Mouse (Mus musculus): ENCODE results near the gene Tex45. TPM values are rescaled to one million over a fixed set of nuclear protein-coding genes. Genes with fewer than 3 reads are reported as not detected.

Gene Tex45
- under 1 TPM; 0.22 to 0.26 TPM for total RNA-seq (2023)

DNA sequence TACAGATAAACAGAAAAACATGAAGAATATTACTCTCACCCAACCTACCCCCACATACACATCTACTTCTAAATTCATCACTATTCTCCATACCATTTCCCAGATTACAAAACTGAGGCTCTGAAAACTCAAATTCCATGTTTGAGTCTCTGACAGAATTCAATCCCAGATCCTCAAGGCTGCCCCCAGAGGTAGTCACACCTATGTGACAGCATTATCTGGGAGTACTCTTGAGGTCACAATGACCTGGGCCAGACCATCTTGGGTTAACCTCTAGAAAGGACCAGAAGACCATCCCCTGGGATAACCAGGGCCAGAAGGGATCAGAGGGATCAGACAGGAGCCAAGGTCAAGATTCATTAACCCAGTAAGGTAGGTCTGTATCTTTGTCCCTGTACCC, at the start of gene Tex45:
Gene Tex45, plus strand, starts transcription at position 301 of the 400 bp plus-strand sequence.

DNA sequence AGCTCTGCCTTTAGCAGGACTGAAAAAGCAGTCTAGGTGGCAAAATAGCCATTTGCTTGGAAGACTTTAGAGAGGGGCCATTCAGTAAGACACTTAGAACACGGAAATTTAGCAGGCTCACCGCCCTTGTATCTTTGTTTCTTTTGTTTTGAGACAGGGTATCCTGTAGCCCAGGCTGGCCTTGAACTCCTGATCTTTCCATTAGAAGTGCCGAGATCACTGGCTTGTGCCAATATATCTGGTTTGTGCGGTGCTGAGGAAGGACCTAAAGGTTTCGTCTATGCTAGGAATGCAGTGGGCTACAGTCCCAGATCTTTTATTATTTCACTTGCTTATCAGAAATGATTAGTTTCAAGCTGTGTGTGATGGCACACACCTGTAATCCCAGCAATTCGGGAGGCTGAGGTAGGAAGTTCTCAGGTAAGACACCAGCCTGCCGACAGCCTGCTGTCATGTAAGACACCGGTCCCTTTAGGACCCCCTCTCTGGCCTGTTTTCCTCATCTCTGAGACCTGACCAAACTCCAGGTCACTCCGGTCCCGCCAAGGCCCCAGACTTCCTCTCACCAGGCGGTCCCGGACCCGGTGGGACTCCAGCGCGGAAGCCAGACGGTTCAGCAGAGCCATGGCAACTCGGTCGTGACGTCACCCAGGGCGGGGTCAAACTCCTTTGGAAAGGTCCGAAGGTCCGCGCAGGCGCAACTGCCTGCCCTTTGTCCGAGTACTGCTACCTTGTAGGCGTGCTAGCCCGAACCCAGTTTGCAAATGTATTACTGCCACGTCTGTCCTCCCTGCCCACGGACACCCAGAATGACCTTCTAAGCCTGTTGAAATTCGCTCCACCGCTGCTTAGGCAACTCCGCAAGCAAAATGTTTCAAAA, 3.4 kb upstream of the Tex45 start, which contains the start of gene Pex11g:
Gene Pex11g, minus strand, starts transcription at position 675 of the 880 bp plus-strand sequence.

DNA sequence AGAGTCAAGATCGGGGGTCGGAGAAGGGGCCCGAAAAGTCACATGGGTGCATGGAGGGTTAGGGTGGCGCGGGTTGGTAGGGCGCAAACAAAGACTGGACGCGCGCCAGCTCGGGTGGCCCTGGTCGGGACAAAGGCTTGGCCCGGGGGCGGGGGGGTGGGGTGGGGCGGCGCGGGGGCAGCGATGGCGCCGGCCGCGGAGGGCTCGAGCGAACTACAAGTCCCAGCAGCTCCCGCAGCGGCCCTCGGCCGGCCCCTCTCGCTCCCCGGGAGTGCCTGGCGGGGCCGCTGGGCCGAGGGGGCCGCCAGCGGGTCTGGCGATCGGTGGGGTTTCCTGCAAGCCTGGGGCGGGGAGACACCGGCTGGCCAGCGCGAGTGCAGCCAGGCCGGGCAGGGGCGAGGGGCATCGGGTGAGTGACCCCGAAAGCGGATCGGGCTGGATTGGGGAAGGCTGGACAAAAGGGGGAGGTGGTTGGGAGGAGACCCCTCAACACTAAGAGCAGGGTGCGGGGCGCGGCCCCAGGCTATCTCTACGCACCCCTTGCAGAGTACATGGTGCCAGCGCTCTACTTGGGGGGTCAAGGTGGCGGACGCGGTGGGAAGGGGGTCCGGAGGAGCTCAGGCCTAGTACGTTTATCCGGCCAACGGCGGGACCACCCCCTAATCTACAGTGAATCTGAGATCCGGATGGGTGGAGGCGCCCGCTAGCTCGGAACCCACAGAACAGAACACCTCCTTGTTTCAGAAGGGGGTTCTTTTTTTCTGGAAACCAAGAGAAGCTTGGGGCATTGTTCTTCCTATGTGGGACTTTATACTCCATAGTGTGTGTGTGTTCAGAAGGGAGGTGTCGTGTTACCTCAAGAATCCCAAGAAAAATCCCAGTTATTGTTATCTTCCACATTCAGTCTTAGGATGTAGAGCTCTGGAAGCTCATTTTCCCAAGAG, 22.5 kb downstream of the Tex45 start, which contains the start of gene Zfp358:
Gene Zfp358, plus strand, starts transcription at position 238 of the 944 bp plus-strand sequence.

DNA sequence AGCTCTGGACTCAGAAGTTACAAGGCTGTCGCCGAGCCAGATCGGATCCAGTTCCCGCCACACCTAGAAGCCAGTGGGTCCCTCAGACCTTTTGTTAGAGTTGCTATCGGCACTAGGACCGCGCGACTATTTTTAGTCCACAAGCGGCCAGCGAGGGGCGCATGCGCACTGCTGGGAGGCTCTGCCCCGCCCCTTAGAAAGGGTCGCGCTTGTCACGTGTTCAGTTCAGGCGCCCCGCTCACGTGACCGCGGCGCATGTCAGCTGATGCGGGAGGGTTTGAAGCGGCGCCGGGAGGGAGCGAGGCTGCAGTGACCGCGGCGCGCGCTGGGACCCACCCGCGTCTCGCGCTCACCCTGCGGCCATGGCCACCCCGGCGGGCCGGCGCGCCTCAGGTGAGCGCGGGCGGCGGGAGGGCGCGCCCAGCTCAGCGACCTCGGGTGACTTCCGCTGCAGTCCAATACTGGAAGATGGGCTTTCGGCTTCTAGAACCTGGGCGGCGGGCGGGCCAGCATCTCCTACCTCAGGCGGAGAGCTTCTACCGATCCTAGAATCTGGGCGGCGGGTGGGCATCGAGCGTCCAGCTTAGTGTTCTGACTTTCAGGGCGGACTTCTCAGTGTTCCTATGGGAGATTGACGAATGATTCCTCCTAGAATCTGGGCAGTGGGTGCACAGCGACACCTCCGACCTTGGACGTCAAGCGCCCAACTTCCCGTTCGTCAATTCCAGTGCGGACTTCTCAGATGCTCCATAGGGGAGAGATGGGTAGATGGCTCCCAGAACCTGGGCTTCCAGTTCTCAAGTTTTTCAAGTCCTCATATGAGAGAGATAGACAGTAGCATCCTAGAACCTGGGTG, 29.8 kb downstream of the Tex45 start, which contains the start of gene Mcoln1:
Gene Mcoln1, plus strand, starts transcription at position 223 of the 856 bp plus-strand sequence.

DNA sequence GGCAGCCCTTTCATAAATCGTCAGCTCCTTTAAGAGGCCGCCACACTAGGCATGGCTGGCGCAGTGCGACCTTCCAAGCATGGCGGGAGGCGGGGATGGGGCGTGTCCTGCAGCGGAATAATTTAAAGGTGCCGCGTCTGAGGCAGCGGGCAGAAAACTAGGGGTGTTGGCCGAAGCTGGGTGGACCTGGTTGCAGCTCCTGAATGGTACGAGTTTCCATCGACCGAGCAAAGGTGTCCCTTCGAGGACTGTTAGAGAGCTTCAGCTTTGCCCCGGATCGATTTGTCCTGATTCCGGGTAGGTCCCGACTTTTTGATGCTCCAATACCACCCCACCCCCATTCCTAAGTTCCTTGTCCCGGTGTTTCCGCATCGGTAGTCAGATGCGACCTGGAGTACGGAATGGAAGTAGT, 44.6 kb downstream of the Tex45 start, which contains the start of gene Pnpla6:
Gene Pnpla6, plus strand, starts transcription at position 125 of the 412 bp plus-strand sequence.

Other genes starting within 250 kb of the Tex45 start
- gene Insr, start 191.2 kb upstream of the Tex45 start, total RNA-seq (2023): 10 to 100 TPM; 74.5 to 84.7 TPM
- gene A430078G23Rik, start 117.4 kb upstream of the Tex45 start, total RNA-seq (2023): 10 to 100 TPM; 81.0 to 89.9 TPM
- 100 to 1,000 TPM in 1 of 2 experiments, 10 to 100 TPM in 1; 88.5 to 108 TPM for gene Arhgef18, start 77.9 kb upstream of the Tex45 start, total RNA-seq (2023)
- under 1 TPM; 0.60 to 0.81 TPM for gene Pex11g, start 3.2 kb upstream of the Tex45 start, total RNA-seq (2023)
- gene Zfp358, start 22.3 kb downstream of the Tex45 start, total RNA-seq (2023): 1 to 10 TPM; 5.0 to 5.5 TPM
- gene Mcoln1, start 29.6 kb downstream of the Tex45 start, total RNA-seq (2023): 10 to 100 TPM; 27.1 to 36.8 TPM
- gene Pnpla6, start 44.5 kb downstream of the Tex45 start, total RNA-seq (2023): 10 to 100 TPM; 28.1 to 30.0 TPM
- not detected for gene C330021F23Rik, start 97.1 kb downstream of the Tex45 start, total RNA-seq (2023)
- gene Camsap3, start 116.4 kb downstream of the Tex45 start, total RNA-seq (2023): under 1 TPM; 0.11 to 0.68 TPM
- 10 to 100 TPM; 38.0 to 40.5 TPM for gene Xab2, start 150.5 kb downstream of the Tex45 start, total RNA-seq (2023)
- gene Pet100, start 150.7 kb downstream of the Tex45 start, total RNA-seq (2023): 100 to 1,000 TPM; 104 to 110 TPM
- not detected for gene Pcp2, start 154.7 kb downstream of the Tex45 start, total RNA-seq (2023)
- 100 to 1,000 TPM; 304 to 323 TPM for gene Stxbp2, start 160.1 kb downstream of the Tex45 start, total RNA-seq (2023)
- 1 to 10 TPM; 1.6 to 1.7 TPM for gene Retn, start 184.9 kb downstream of the Tex45 start, total RNA-seq (2023)
- 100 to 1,000 TPM; 317 to 329 TPM for gene Mcemp1, start 194.9 kb downstream of the Tex45 start, total RNA-seq (2023)
- 1 to 10 TPM; 5.6 to 5.8 TPM for gene Fcor, start 201.5 kb downstream of the Tex45 start, total RNA-seq (2023)
- 10 to 100 TPM; 11.7 to 14.0 TPM for gene Trappc5, start 205.4 kb downstream of the Tex45 start, total RNA-seq (2023)
- under 1 TPM; 0.29 to 0.70 TPM for gene Fcer2a, start 223.3 kb downstream of the Tex45 start, total RNA-seq (2023)
- not detected for gene Clec4g, start 249.8 kb downstream of the Tex45 start, total RNA-seq (2023)